Mouse (Mus musculus): ENCODE data around the gene Lhcgr.
A peak's percentile ranks its signal among the peaks of the same experiment; 100 is the strongest.
"Not testable (repeated sequence)": the region's sequence is repeated elsewhere in the genome, so short reads cannot be mapped to it uniquely, and the experiment has no call there.

The Lhcgr gene

DNA sequence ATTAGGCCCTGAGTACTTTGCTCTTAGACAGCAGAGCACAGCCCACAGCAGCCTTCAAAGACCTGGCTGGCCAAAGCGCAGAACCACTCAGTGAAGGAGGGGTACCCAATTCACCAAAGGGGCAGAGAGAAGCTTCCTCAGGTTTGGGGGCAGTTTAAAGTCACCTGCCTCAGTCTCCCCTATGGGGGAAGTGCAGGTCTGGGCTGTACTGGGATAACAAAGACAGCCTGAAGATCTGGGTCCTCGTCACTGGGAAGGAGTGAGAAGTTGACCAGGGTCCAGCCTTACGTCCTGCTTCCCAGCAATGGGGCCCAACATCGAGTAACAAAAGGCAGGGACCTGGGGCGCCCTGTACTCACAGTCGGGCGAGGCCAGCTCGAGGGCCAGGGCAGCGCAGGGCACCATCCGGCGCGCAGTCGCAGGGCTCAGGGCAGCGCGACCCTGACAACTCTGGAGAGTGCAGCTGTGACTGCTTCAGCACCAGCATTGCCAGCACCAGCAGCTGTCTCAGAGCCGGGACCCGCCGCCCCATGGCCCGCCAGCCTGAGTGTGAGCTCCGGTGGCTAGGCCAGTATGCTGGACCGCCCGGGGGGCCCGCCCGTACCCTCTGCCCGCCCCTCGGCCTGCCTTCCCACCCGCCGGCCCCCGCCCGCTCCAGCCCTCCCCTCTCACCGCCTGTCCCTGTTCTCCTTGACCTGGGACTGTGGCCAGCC is at the start of gene Lhcgr:
Gene Lhcgr, minus strand, starts transcription at position 551 of the 713 bp plus-strand sequence.
- no peak for DNase-seq (ENCODE audit: low read depth, low spot score)

DNA sequence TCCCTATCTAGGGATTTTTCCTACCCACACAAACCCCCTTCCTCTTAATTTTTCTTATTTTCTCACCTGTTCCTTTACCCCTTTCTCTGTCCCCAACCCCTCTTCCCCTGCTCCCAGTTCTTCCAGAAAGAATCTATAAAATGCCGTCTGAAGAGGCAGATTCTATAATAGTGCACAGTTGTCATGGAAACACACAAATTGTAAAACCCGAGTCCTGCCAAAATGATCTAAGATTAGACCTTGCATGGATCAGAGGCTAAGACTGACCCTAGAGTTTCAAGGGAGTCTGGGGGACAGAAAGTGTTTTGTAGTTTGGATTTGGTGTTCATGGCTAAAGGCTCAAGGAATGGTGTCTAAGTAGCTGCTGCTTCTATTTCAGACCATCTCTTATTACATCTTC is 25.8 kb upstream of the Lhcgr start:
- no peak for DNase-seq (ENCODE audit: low read depth, low spot score)

DNA sequence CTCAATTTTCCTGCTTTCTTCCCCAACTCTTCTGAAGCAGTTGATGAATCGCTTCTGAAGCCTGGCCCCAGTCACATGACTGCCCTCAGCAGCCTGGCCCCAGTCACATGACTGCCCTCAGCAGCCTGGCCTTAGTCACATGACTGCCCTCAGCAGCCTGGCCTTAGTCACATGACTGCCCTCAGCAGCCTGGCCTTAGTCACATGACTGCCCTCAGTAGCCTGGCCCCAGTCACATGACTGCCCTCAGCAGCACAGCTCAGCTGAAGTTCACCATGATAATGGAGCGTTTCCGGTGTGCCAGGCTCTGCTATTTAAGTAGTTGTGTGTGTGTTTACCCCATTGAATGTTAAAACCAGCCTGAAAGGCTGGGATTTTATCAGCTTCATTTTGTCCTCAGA is 21.2 kb upstream of the Lhcgr start:
- DNase-seq (ENCODE audit: low read depth, low spot score): not testable (repeated sequence)

- DNase-seq (ENCODE audit: low read depth, low spot score): no peak
Measured at GRCm38 (mm10) chr17:88810807-88811206, 19.0 kb upstream of the Lhcgr start.

DNA sequence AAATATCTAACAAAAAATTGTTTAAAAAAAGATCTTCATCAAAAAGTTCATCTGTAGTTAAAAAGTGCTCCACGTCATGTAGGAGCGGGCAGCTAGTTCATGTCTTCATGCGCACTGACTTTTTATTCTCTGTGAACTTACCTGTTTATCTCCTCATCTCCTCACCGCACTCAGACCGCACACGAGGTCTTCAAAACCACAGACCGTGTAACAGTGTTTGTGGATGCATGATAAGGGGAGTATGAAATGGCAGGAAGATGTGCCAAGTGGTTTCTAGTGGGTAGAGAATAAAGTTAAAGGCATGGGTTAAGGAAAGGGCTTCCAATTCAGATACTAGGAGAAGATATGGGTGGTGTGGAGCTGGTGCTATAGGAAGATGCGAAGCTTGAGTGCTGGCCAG is 14.6 kb upstream of the Lhcgr start:
- DNase-seq (ENCODE audit: low read depth, low spot score): no peak

DNA sequence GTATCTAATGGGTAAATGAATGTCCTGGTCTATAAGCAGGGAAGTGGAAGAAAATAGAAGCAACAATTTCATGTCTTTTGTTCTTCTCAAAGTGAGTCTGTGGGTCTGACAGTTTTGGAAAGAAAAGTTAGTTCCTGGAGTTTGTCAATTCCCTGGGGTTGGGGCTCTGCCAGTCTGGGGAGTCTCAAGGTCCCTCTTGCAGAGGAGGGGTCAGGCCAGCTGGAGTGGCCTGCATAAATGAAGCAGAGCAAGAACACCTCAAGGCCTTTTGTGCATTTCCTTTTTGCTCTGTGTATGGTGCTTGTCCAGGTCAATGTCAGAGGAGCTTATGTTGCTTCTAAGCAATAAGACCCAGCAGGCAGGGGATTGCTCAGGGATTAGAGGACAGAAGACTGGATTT is 11.7 kb upstream of the Lhcgr start:
- no peak for DNase-seq (ENCODE audit: low read depth, low spot score)

GRCm38 (mm10) chr17:88790680-88791079 is 1.1 kb downstream of the Lhcgr start:
- DNase-seq (ENCODE audit: low read depth, low spot score): no peak

DNA sequence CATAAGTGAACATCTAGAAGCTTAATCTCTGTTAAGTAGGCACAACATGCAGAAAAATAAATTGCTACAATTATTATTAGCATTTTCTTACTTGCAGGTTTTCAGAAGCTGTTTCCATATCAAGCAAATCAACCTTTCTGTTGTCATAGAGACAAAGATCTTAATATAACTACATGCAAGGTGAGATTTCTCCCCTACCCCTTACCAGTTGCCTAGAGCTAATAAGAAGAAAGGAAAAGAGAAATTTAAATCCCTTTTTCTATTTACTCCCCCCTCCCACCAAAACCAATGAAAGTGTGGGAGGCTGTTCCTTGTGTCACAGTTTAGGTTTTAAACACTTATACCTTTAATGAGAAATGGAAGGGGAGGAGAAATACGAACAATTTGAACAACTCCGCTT is 3.4 kb downstream of the Lhcgr start:
- DNase-seq (ENCODE audit: low read depth, low spot score): no peak

DNA sequence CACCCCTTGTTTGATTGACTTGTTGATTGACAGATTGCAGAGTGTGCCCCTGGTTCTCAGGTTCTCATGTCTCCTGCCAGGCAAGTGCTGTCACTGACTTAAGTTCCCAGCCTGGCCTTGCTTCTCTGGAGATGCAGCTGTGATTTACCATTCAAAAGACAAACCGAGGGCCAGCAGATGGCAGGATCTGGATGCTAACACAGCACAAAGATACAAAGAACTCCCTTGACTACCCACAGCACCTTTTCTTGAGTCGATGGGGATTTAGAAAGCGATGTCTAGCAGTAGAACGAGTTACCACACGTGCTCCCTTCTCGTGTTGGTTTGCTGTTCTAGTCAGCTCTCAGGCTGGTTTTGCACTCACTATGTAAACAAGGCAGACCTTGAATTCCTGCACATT is 4.9 kb downstream of the Lhcgr start:
- DNase-seq (ENCODE audit: low read depth, low spot score): no peak

DNA sequence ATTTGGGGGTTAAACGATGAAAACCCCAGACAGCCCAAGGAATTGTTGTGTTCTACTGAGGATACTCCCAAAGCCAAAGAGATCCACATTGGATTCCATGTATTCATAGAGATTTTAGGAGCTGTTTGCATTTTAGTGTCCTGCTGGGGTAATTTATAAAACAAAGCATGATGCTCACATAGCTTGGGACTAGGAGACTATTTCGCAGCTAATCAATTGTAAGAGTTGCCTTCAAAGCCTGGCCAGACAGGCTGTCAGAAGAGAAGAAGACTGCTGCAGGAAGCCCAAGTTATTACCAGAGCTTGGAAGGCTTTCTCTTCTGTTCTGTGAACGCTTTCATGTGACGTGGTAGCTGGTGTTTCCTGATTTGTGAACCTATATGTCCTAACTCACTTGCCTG is 5.4 kb downstream of the Lhcgr start:
- no peak for DNase-seq (ENCODE audit: low read depth, low spot score)

- no peak for DNase-seq (ENCODE audit: low read depth, low spot score)
Measured at GRCm38 (mm10) chr17:88779148-88779547, 12.6 kb downstream of the Lhcgr start.

- DNase-seq (ENCODE audit: low read depth, low spot score): no peak
Measured at GRCm38 (mm10) chr17:88774103-88774526, 17.7 kb downstream of the Lhcgr start.

DNA sequence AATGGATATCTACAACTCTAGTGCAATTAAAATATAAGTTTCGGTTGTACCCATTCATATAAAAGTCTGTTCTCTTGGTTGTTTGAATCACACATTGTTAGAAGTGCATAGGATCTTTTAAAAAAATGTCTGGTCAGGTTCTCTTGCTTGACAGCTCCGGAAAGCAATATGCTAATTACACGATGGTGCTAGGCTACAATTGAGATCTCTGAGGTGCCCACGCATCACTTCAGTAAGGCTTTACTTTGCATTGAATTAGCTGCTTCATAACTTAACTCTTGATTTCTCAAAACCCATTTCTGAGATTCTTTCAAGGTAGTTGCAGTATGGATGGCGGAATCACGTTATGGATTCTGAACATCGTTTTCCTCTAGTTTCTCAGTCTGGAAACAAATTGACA is 21.7 kb downstream of the Lhcgr start:
- no peak for DNase-seq (ENCODE audit: low read depth, low spot score)

DNA sequence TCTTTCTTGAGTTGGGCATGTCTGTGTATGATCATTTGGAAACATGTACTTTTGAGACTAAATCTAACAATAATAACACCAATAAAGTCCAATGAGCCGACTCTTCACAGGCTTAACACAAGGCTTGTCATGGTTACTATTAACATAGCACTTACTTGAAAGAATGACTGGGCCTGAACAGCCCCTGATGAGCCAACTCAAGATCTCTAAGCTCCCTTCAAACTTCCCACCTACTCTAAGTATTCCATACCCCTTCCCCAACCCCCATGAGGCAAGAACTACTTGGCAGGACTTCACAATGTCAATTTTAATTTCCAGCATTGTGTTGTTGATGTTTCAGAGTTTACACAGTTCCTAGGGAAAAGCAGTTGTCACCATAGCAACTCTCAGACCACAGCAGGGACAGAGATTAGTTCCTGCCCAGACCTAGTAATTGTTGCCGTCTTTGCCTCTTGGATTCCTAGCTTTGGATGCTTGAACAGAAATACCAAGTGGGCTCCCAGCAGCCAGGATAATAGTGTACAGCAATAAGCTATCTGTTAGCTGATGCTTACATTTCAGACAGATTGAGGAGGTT is 22.4 kb downstream of the Lhcgr start:
- DNase-seq (ENCODE audit: low read depth, low spot score): no peak

DNA sequence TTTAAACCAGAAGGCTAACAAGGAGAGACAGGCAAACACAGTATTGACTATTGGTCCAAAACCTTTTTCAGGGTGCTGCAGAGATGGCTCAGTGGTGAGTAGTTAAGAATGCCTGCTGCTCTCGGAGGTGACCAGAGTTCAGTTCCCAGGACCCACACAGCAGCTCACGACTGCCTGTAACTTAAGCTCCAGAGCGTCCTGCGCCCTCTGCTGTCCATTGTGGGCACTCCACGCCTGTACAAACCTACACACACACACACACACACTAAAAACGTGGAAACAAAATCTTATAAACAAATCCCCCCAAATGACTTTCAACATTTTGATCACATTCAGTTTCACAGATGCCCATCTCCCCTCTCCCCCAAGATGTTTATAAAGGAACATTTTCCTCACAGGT is 24.9 kb downstream of the Lhcgr start:
- peak; percentile 13 for DNase-seq (ENCODE audit: low read depth, low spot score)

- DNase-seq (ENCODE audit: low read depth, low spot score): no peak
Measured at GRCm38 (mm10) chr17:88764136-88764485, 27.7 kb downstream of the Lhcgr start.

DNA sequence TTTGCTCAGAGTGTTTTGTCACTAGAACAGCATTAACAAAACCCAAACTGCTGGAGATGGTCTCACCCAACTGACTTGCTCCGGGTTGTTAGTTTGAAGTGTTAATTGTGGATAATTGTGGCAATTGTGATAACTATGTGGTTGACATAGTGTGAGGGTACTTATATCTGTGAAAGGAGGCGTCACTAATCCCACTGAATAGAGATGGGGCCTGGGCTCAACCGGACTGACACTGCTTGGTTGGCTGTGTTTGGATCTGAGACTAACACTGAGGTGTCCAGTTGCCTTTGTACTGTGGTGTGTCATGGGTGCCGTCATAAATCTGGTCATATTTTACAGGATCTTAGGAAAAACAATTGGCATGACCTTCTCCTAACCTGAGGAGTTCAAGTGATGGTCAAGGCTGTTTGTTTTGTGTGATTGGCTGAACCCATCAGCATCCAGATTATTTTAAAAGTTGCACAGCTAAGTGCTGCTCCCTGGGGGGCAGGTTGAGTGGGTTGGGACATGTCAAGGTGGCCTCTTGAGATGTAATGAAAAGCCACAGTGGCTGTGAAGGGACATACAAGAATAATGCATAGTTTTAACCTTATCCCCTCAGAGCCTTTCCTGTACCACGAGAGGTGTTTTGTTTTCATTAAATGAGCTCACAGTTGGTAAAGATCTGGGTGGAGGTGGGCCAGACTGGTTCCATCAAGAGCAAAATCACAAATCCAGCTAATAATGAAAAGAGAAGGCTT is 28.2 kb downstream of the Lhcgr start:
- DNase-seq (ENCODE audit: low read depth, low spot score): no peak

- DNase-seq (ENCODE audit: low read depth, low spot score): peak; percentile 66
Measured at GRCm38 (mm10) chr17:88758003-88758437, 33.8 kb downstream of the Lhcgr start.

DNA sequence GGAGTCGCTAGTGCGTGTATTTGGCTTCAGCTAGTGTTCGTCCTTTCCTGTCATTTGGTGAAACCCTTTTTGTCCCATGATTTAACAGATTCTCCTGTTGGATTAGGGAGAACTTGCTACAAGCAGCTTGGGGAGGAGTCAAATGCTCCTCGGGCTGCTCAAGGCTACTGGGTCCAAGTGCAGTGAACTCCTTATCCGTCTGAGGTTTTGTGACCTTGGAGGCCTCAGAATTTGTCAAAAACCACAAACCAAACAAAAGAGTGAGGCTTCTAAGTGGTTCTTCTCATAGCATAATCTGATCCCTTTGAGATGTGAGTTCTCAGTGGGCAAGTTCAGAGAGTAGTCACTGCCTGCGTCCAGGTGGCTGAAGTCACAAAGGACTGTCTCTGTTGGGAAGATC is 36.0 kb downstream of the Lhcgr start:
- DNase-seq (ENCODE audit: low read depth, low spot score): no peak

GRCm38 (mm10) chr17:88753472-88753857 is 38.3 kb downstream of the Lhcgr start:
- no peak for DNase-seq (ENCODE audit: low read depth, low spot score)

GRCm38 (mm10) chr17:88752827-88753471 is 38.8 kb downstream of the Lhcgr start:
- peak; percentile 77 for DNase-seq (ENCODE audit: low read depth, low spot score)

DNA sequence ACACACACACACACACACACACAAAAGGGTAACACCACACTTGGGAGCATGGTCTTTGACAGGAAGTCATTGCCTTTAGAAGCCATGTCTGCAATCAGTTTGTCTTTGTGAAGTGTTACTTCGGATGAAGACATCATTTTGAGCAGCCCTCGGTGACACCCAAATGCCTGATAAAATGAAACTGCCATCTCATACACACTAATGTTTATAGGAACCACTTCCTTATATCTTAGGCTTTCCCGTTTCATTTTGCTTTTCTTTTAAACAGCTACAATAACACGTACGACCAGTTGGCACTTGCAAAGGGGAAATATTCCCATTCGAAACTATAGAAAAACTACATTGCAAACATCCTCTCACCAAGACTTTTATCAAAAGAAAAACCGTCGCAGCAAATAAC is 42.1 kb downstream of the Lhcgr start:
- DNase-seq (ENCODE audit: low read depth, low spot score): no peak

Data from CD4-positive, CD25-positive, alpha-beta regulatory T cell, adult 2 months (primary cell).